Mouse (Mus musculus) right cerebral cortex, adult 2 months (tissue): ENCODE data around the gene Tox3.

Experiments
- DNase-seq, 2 experiments: peaks; one replicate each; pipeline ENCODE4 v3.0.0; 2021 to 2022; ENCODE audit warnings: low spot score in 2 of 2

The Tox3 gene

DNA sequence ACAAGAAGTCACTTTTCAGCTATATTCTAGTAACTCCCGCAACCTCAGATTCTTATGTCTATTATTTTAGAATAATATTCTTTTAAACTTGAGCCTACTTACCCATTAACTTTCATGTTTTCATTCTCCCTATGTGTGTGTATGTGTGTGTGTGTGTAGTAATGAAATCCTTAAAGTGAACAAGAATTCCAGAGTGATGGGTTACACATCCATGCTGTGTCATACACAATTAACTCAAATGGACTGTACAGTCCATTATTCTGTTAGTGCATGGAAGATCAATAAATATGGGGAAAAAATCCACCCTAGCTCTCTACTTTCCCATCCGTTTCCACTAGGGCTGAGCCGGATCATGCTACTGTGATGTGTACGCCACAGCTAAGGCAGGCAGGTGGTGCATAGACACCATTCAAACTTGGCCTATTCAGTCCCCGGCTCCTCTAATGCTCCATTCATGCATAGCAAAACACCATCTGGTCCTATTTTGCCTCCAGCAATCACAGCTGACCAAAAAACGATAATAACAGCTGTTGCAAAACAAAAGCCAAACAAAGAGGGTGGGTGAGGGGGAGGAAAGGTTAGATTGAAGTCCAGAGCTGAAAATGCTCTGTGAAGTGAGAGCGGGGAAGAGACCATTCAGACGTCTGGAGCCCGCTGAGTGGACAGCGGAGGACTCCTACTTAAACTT is 103.5 kb downstream of the Tox3 start:
- no peak for DNase-seq

DNA sequence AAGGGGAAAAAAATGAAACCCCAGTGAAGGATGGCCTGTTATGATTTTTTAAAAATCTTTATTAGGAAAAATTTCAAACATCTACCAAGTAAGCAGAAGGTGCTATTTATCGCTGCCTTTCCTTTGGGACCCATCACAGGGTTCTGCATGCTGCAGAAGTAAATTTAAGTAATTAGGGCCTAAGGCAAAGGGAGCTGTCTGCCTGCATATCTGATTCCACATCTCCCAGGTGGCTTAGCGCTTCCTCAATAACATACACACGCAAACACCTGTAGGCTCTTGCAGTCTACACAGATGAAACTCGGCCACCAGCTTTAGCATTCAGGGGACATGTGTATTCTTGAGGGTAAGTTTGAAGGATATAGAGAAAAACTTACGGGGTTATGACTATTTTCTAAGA is 104.2 kb downstream of the Tox3 start:
- DNase-seq, result no peak

DNA sequence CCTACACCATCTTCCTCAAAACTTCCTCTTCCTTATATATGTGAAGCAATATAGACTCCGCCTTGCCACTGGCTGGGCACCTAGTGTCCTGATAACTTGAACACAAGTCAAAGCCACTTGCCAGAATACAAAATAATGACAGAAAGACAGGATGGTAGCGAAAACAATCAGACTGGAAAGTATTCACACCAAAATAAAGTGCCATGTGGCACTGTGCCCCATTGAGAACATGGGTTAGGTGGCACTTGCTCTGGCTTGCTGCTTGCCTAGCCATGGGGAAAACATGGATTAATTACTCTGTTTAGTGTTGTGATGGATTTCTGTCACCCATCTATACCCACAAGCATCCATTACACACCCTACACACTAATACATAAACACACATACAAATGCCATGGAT is 105.8 kb downstream of the Tox3 start:
- DNase-seq, result no peak

DNA sequence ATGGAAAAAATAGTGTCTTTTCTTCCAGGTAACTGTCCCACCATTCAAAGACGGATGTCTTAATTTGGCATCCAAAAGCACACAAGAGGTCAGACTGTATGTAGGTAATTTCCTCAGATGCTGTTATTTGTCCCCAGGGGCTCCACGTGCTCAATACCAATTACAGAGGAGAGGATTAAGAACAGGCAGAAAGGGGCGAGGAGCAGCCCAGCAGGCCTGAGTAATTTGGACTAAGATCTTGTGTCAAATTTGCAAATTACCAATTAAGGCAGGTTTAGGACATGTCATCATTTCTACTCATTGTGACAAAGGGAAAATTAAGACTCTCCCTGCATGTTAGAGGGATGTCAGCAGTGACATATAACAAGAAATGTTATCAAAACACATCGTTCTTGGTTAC is 106.7 kb downstream of the Tox3 start:
- no peak for DNase-seq

DNA sequence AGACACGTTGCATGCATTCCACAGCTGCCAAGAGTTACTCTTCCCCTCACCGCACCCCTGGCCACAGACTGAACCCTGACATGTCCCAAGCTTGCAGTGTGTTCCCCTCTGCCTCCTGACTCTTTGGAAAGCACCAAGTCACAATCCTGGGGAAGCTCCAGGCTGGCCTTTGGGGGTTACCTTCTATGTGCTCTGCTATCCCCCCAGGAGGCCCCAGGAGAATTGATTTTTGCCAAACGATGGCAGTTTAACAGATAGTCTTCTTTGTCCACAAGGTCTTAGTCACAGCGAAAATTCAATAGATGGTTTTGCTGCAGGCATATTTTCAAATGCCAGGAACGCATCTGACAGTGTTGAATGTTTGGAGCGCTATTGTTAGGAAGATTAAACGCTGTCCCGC is 115.6 kb downstream of the Tox3 start:
- DNase-seq, result no peak

DNA sequence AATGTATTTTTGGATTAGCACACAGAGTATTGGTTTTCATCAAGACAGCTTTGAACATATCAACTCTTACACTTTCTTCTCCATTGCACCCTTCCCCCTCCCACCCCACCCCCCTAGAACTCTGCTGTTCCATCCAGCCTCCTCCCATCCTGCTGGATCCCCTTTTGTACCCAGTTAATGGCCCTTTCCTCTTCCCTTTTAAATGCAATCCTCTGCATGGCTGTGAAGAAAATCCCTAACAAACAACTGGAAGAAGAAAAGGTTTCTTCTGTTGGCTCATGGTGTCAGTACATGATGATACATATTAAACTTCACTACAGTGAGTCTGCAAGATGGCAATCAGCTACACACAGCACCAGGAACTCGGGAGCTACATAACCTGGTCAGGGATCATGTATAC is 124.0 kb downstream of the Tox3 start:
- DNase-seq, result no peak

DNA sequence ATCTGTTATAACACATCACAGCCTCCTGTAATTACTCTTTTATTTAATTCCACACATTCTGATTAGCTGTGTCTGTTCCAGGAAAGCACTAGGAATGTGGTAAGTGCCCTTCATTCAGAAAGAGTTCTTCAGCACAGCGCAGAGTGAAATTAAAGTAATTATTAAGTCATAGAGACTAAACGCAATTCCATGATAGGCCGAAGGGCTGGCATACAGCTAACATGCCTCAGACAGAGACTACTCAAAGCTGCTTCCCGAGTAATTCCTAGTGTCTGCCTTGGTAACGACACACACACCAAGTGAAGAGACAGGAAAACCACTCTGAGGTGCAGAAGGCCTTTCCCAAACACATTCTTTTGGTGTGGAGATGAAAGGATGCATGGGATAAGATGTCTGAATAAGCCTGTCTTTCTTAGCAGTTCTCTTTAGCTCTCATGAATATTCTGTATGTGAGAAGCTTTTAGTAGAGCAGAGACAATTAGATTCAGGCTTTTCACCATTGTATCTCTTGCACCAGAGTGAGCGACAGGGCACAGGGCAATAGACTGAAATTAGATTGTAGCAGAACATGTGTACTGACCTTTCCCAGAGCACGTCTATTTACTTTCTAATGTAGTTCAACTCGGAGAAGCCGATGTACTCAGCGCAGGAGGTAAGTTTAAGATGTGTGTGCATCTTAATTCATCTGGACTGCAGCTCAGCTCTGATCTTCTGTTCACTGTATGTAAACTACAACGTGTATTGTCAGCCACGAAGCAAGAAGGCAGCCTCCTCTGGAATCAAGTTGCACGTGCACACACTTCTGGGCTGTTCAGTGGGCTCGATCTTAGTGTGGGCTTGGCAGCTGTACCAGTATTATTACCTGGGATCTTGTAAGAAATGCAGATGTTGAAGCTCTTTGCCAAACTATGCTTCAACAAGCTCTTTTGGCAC is 138.8 kb downstream of the Tox3 start:
- DNase-seq, result no peak
